In the genomic region with DNA sequence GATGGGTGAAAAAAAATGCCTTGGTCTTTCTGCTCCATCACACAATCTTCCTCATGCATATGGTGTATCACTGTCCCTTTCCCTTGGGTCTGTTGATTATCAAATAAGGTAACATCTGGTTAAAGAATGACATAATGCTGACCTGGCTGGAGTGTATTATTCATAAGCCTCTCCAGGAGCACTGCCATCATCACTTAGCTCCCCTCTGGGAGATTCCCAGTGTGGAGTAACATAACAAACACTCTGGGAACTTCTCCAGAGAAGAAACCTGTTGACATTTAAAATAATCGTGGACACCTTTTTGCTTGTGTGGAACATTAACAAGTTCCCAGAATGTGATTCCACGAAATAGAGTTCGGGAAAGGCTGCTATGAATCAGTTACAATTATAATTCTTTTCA, we compare ENCODE assay signal across 23 mouse cellular contexts.
"Had no signal": no experiment of that assay in that cellular context is flagged by ENCODE, and none has a peak within 500 bp of the region (broad histone marks: within the 10 kb centered on the region; RNA-seq: fewer than 3 reads in every experiment).

No protein-coding gene starts in this region.

- DNase-seq: kidney, adult 18-20 months; kidney, postnatal 25 days; layer of hippocampus, postnatal 36 days; liver; liver, postnatal 0 days; lung, embryonic 14.5 days; right cerebral cortex, adult 18-20 months; right cerebral cortex, postnatal 14 days; right cerebral cortex, postnatal 4 days; thymus, adult 2 months; thymus, postnatal 14 days; thymus, postnatal 4 days had no signal

- H3K9me3 ChIP-seq: limb, embryonic 12.5 days; midbrain, embryonic 12.5 days; midbrain, embryonic 15.5 days; neural tube, embryonic 12.5 days; neural tube, embryonic 15.5 days had no signal

- H3K4me3 ChIP-seq: left cerebral cortex, adult 2 months; limb, embryonic 12.5 days; midbrain, embryonic 12.5 days; midbrain, embryonic 15.5 days; neural tube, embryonic 12.5 days; neural tube, embryonic 15.5 days had no signal

- H3K4me1 ChIP-seq: midbrain, embryonic 15.5 days; neural tube, embryonic 12.5 days had no signal

- H3K36me3 ChIP-seq: limb, embryonic 12.5 days; midbrain, embryonic 12.5 days; midbrain, embryonic 15.5 days; neural tube, embryonic 12.5 days; neural tube, embryonic 15.5 days had no signal

- H3K4me2 ChIP-seq: limb, embryonic 12.5 days; lung, embryonic 14.5 days; midbrain, embryonic 12.5 days; midbrain, embryonic 15.5 days; neural tube, embryonic 12.5 days; neural tube, embryonic 15.5 days had no signal

- H3K27me3 ChIP-seq: limb, embryonic 12.5 days; midbrain, embryonic 12.5 days; midbrain, embryonic 15.5 days; neural tube, embryonic 12.5 days; neural tube, embryonic 15.5 days had no signal

- H3K27ac ChIP-seq: kidney, postnatal 0 days; left cerebral cortex, adult 2 months; limb, embryonic 12.5 days; liver, embryonic 14.5 days; macrophage; midbrain, embryonic 12.5 days; midbrain, embryonic 15.5 days; neural tube, embryonic 12.5 days; neural tube, embryonic 15.5 days; stomach, postnatal 0 days had no signal

- H3K9ac ChIP-seq: limb, embryonic 12.5 days; liver, embryonic 14.5 days; liver, postnatal 0 days; lung, embryonic 14.5 days; midbrain, embryonic 12.5 days; midbrain, embryonic 15.5 days; neural tube, embryonic 12.5 days; neural tube, embryonic 15.5 days had no signal

- ATAC-seq: liver, postnatal 0 days; lung, postnatal 0 days; midbrain, embryonic 15.5 days had no signal
